Mouse (Mus musculus) neural tube, embryonic 14.5 days (tissue): ENCODE measurements around the gene 2310079G19Rik. TPM values are rescaled to one million over a fixed set of nuclear protein-coding genes. Genes with fewer than 3 reads are reported as not detected.

Experiments
- ATAC-seq: fragments of 200-750 bp; cut with Nextera tagmentation; 2 replicates; pipeline ENCODE4 v1.8.0; 2017; ENCODE audit warnings: low read depth, mild to moderate bottlenecking, moderate TSS enrichment, moderate library complexity
- H3K27ac ChIP-seq: fragments of 300-500 bp; sonication (generic); 2 replicates; pipeline ENCODE4 v1.5.1; 2014; ENCODE audit warnings: low read depth, mild to moderate bottlenecking, control low read depth, low read length, moderate library complexity, mixed read lengths
- H3K27me3 ChIP-seq: fragments of 300-500 bp; sonication (generic); 2 replicates; pipeline ENCODE4 v1.6.1; 2014; ENCODE audit warnings: low read length; ENCODE audit not compliant: control insufficient read depth, insufficient read depth
- H3K36me3 ChIP-seq: fragments of 300-500 bp; sonication (generic); 2 replicates; pipeline ENCODE4 v1.6.1; 2014; ENCODE audit warnings: low read length, mixed read lengths; ENCODE audit not compliant: control insufficient read depth, insufficient read depth
- H3K4me1 ChIP-seq: fragments of 300-500 bp; sonication (generic); 2 replicates; pipeline ENCODE4 v1.6.1; 2014; ENCODE audit warnings: low read length; ENCODE audit not compliant: control insufficient read depth, insufficient read depth
- H3K4me2 ChIP-seq: fragments of 300-500 bp; sonication (generic); 2 replicates; pipeline ENCODE4 v1.6.1; 2014; ENCODE audit warnings: mild to moderate bottlenecking, low read depth, low read length, control low read depth
- H3K4me3 ChIP-seq: fragments of 300-500 bp; sonication (generic); 2 replicates; pipeline ENCODE4 v1.5.1; 2014; ENCODE audit warnings: low read depth, low read length, control low read depth, mixed read lengths
- H3K9ac ChIP-seq: fragments of 300-500 bp; sonication (generic); replicated peaks from 2 replicates; pipeline ENCODE4 v1.6.1; 2014; ENCODE audit warnings: low read depth, mild to moderate bottlenecking, control low read depth, low read length, mixed read lengths
- H3K9me3 ChIP-seq: fragments of 300-500 bp; sonication (generic); 2 replicates; pipeline ENCODE4 v1.6.1; 2016; ENCODE audit warnings: low read length; ENCODE audit not compliant: control insufficient read depth
- WGBS: fragments of 180-500 bp; shearing (Covaris S2); extraction: QIAGEN DNeasy Blood & Tissue Kit; methylation state at CpG from one replicate; pipeline ENCODE4 v1.1.7; 2014; 5-methylcytosine and 5-hydroxymethylcytosine counted together
- polyA plus RNA-seq: library from polyadenylated mRNA; unstranded; fragments of >200 nt; fragmentation: Nextera tagmentation; extraction: Ambion mirVana; gene quantifications from 2 replicates; pipeline ENCODE4 v1.2.1, GENCODE M21; 2014

The 2310079G19Rik gene
- not detected in 2 replicates for polyA plus RNA-seq

DNA sequence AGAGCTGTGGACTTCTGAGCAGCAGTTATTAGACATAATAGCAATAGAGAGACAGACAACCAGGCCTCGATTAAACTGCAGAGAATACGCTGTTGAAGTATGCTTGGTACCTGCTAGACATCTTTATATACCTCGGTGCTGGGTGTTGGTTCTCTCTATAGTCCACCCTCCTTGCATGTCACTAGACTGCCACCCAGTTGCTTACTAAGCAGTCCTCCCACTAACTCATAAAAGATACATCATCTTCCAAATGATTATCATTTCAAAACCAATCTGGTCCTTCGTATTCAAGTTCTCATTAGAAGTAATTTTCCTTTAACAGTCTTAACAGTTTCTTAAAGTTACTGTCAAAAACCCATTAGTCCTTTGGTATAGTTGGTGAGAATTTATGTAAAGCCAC lies at the start of gene 2310079G19Rik:
Gene 2310079G19Rik (minus strand): TSS at position 101 of the 400 bp plus-strand sequence.
- H3K9ac ChIP-seq = no peak within 1 kb of the TSS
- H3K36me3 ChIP-seq = no peaks in the 10 kb centered on the region
- no peak within 1 kb of the TSS for H3K4me3 ChIP-seq
- no peaks in the 10 kb centered on the region for H3K4me1 ChIP-seq
- no peak for ATAC-seq
- no peak within 1 kb of the TSS for H3K27ac ChIP-seq
- H3K27me3 ChIP-seq = no peaks in the 10 kb centered on the region
- H3K9me3 ChIP-seq = no peaks in the 10 kb centered on the region
- H3K4me2 ChIP-seq = no peak within 1 kb of the TSS
- 93% methylated on average over 4 of the region's 4 CpGs for WGBS

DNA sequence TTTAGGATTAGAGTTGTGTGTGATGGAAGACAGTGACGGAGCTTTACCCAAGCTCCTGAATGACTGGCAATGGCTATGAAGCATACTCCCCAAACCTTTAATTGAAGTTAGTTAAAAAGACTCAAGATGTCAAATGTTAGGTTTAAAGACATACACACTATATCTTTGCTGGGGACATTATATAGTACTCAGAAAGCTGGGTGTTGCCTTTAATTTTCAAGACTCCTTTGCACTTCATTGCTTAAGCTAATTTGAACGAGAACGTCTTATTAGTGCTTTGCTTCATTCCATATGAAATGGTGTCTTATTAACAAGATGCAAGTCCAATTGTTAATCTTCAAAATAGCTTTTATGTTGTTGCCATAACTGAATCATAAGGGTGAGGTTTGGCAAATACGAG lies 44.1 kb upstream of the 2310079G19Rik start, which contains the start of gene Krtap27-1:
Gene Krtap27-1 (minus strand): TSS at position 101 of the 400 bp plus-strand sequence.
- Histone ChIP-seq H3K27ac (no peak within 1 kb of the TSS), H3K4me2 (no peak within 1 kb of the TSS), H3K4me3 (no peak within 1 kb of the TSS), H3K36me3 (no peaks in the 10 kb centered on the region), H3K27me3 (no peaks in the 10 kb centered on the region), H3K9me3 (no peaks in the 10 kb centered on the region), H3K9ac (no peak within 1 kb of the TSS), H3K4me1 (no peaks in the 10 kb centered on the region)
- 94% methylated on average over 4 of the region's 4 CpGs for WGBS
- no peak for ATAC-seq

DNA sequence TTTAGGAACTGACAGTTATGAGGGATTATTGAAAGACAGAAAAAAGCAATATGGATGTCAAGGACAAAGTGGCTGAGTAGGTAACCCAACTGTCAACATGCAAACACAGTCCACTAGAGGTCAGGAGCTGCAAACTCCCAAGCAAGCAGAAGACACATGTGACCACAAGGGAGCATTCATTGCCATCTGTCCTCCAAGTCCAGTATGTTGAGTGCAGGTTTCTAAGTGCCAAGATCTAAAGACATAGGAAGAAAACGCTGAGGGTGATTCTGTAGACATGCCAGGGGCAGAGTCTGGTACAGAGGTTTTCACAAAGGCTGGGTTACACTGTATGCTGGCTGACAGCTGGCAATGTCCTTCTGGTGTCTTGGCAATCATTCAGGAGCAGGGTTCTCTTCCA lies 30.0 kb upstream of the 2310079G19Rik start:
- Histone ChIP-seq H3K9me3 (no peaks in the 10 kb centered on the region), H3K4me3 (no peak overlapping the region), H3K4me1 (no peaks in the 10 kb centered on the region), H3K36me3 (no peaks in the 10 kb centered on the region), H3K27me3 (no peaks in the 10 kb centered on the region), H3K4me2 (no peak overlapping the region), H3K9ac (no peak overlapping the region), H3K27ac (no peak overlapping the region)
- ATAC-seq = peak; percentile 34; the same call in 1 of the 2 replicates
- 57% methylated on average over 1 of the region's 1 CpGs for WGBS

DNA sequence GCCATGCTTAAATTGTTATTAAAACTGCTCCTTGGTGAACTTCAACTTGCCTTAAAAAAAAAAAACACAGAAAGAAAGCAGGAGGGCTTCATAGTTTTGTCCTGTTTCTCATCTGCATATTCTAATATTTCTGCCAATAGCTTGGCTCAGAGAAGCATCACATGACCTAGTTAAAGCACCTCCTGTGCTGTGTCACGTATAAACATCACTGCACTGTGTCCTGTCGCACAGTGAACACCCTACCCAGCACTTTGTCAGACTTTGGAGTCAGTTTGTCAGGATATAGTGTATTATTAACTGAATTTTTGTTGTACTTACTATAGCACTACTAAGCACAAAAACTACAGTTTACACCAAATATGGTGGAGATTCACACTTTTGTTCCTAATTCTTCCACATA lies 24.5 kb upstream of the 2310079G19Rik start:
- Histone ChIP-seq H3K27ac (no peak overlapping the region), H3K27me3 (no peaks in the 10 kb centered on the region), H3K9me3 (no peaks in the 10 kb centered on the region), H3K4me3 (no peak overlapping the region), H3K4me1 (no peaks in the 10 kb centered on the region), H3K9ac (no peak overlapping the region), H3K36me3 (no peaks in the 10 kb centered on the region), H3K4me2 (no peak overlapping the region)
- no peak for ATAC-seq
- WGBS = 67% methylated on average over 2 of the region's 2 CpGs

DNA sequence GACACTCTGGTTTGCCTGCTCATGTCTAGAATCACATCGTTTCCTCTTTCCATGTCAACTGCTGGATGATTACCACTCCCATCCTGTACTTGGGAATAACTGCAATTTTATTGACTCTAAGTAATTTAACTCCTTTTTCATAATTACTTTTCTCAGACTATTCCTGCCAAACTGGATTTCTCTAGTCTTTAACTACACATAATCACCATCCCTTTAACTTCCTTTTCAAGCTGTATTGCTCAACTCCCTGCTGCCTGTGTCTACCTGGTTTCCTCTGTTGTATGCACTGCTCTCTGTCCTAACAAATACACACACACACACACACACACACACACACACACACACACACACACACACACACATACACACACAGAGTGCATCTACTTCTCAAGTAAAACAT lies 23.6 kb upstream of the 2310079G19Rik start:
- Histone ChIP-seq H3K4me2 (no peak overlapping the region), H3K4me1 (no peaks in the 10 kb centered on the region), H3K9ac (no peak overlapping the region), H3K27ac (no peak overlapping the region), H3K27me3 (no peaks in the 10 kb centered on the region), H3K9me3 (no peaks in the 10 kb centered on the region), H3K36me3 (no peaks in the 10 kb centered on the region), H3K4me3 (no peak overlapping the region)
- ATAC-seq = no peak
- 84% methylated on average over 1 of the region's 1 CpGs for WGBS

DNA sequence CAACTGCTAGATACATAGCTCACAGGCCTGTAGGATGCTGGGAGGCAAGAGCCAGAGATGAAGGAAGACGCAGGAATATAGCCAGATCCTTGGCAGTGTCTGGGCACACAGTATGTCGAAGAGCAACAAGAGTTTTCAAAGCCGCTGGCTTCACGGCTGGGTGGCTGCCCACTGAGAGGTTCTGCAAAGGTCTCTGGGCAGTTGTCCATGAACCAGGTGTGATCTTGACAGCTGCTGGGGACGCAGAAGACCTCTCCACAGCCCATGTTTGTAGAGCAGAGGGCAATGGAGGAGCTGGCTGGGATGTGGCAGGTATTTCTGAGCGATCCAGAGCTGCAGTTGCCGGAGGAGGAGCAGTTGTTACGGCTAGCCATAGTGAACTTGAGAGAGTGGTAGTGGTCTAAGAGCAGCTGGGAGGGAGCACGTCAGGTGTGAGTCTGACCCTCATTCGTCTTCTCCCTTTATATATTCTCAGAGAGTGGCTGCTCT lies 19.9 kb upstream of the 2310079G19Rik start, which contains the start of gene Krtap26-1:
Gene Krtap26-1 (minus strand): TSS at position 439 of the 489 bp plus-strand sequence.
- Histone ChIP-seq H3K36me3 (no peaks in the 10 kb centered on the region), H3K9me3 (no peaks in the 10 kb centered on the region), H3K4me2 (no peak within 1 kb of the TSS), H3K27ac (no peak within 1 kb of the TSS), H3K27me3 (no peaks in the 10 kb centered on the region), H3K9ac (no peak within 1 kb of the TSS), H3K4me3 (no peak within 1 kb of the TSS), H3K4me1 (no peaks in the 10 kb centered on the region)
- no peak for ATAC-seq
- WGBS = 82% methylated on average over 10 of the region's 10 CpGs

DNA sequence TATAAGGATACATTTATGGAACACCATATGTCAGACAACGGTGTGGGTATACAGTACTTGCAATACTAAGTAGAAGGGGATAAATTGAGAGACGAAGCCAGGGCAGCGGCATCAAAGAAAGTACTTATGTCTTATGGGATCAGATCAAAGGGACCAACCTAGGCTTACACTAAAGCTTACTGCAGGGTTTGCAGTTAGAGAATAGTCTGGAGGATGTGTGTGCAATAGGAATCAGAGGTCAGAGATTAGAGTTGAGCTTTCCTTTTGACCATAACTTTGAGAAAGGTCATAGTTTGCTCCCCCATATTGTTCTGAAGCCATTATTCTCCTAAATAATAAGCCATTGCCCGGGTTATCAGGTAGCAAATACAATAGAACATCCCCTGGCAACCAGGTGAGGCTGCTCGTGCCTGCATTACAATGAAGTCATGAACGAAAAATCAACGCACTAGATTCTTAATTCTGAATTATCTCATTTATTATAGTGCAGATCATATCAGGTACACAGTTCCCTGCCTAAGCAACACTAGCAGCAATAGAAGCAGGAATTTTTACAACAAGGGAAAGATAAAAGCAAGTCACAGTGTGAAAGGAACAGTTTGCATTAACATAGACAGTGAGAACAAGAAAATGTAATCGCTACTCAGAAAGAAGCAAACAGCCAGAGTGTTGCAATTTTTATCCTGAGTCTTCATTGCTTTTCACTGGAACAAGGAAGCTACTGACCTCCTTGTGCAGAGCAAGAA lies 19.1 kb upstream of the 2310079G19Rik start:
- no peak overlapping the region for H3K4me2 ChIP-seq
- H3K9ac ChIP-seq = no peak overlapping the region
- ATAC-seq = no peak
- H3K4me3 ChIP-seq = no peak overlapping the region
- no peaks in the 10 kb centered on the region for H3K36me3 ChIP-seq
- H3K9me3 ChIP-seq = no peaks in the 10 kb centered on the region
- 84% methylated on average over 8 of the region's 8 CpGs for WGBS
- no peaks in the 10 kb centered on the region for H3K4me1 ChIP-seq
- no peak overlapping the region for H3K27ac ChIP-seq
- no peaks in the 10 kb centered on the region for H3K27me3 ChIP-seq

DNA sequence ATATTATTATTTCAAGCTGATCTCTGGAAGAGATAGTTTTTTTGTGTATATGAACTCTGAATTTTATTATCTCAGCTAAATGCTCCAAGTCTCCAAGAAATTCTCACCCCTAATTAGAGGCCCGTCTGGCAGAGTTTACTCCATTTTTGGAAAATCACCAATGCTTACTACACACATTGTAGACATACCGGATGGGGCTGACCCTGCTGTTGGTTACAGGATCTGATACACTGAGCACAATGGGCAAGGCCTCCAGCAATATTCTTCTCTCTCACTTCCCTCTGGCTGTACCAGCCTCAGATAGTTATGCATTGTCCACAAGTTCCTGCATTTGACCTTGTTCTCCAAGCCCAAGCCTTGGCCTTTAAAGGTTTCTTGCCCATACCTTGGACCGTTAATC lies 12.6 kb upstream of the 2310079G19Rik start:
- Histone ChIP-seq H3K4me3 (no peak overlapping the region), H3K27ac (no peak overlapping the region), H3K36me3 (no peaks in the 10 kb centered on the region), H3K27me3 (no peaks in the 10 kb centered on the region), H3K9ac (no peak overlapping the region), H3K9me3 (no peaks in the 10 kb centered on the region), H3K4me1 (no peaks in the 10 kb centered on the region), H3K4me2 (no peak overlapping the region)
- no peak for ATAC-seq
- WGBS = 91% methylated on average over 3 of the region's 3 CpGs

DNA sequence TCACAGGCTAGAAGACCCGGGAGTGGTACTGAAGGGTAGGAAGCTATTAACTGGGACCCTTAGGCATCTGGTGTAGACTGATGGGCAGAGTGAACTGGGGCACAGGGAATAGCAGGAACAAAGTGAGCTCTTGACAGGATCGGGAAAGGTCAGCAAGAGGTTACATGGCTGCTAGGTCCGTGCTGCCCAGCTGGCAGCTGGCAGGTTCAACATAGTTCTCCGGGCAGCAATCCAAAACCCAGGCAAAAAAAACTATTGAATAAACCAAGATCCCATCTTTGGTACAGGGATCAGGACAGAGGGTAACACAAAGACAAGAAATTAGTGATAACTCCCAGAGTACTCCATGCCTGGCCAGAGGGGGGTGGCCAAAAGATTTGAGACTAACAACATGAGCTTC lies 7.7 kb upstream of the 2310079G19Rik start:
- no peaks in the 10 kb centered on the region for H3K4me1 ChIP-seq
- H3K9me3 ChIP-seq = no peaks in the 10 kb centered on the region
- WGBS = 39% methylated on average over 4 of the region's 4 CpGs
- H3K36me3 ChIP-seq = no peaks in the 10 kb centered on the region
- H3K9ac ChIP-seq = no peak overlapping the region
- H3K27me3 ChIP-seq = no peaks in the 10 kb centered on the region
- H3K4me3 ChIP-seq = no peak overlapping the region
- H3K27ac ChIP-seq = no peak overlapping the region
- no peak overlapping the region for H3K4me2 ChIP-seq
- ATAC-seq = peak; percentile 11; the same call in 1 of the 2 replicates
